Mouse (Mus musculus): ENCODE data around the gene Plxnb1.
A peak's percentile ranks its signal among the peaks of the same experiment; 100 is the strongest.

The Plxnb1 gene

DNA sequence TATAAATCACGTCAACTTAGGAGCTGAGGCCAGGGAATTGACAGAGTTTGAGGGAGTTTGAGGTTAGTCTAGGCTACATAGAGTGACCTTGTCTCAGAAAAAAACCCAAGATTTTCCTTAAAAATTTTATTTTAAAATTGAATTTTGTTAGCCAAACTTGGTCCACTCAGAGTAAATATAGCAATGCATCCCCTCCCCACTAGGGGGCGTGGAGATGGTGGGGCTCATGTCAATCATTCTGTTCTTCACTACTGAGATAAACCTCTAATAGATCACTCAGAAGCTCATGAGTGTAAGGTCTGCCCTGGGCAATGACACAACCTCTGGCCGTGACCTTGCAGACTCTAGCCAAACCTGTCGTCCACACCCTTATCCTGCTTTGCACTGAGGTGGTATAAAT lies 45.2 kb downstream of the Plxnb1 start:
- peak in 1 of 2 experiments; percentile 49 for DNase-seq (ENCODE audit: low spot score in 2 of 2)

DNA sequence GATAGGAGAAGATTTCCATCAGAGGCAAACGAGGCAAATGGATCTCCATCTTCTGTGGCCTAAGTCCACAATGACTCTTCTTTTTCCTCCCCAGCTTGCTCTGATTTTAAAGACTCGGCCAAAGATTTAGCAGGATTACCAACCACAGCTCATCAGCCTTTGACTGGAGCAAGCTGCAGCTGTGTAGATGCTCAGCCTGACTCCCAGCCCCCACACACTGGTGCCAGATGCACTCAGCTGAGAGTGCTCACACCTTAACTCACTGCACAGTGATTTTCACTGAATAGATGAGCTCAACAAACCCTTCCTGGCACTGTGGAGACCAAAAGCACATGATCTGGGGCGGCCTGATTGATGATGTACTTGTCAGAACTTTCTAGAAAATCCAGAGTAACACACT lies 66.8 kb downstream of the Plxnb1 start, which contains the start of gene Fbxw21:
Gene Fbxw21 (minus strand): TSS at position 101 of the 400 bp plus-strand sequence.
- DNase-seq (ENCODE audit: low spot score in 2 of 2): no peak

DNA sequence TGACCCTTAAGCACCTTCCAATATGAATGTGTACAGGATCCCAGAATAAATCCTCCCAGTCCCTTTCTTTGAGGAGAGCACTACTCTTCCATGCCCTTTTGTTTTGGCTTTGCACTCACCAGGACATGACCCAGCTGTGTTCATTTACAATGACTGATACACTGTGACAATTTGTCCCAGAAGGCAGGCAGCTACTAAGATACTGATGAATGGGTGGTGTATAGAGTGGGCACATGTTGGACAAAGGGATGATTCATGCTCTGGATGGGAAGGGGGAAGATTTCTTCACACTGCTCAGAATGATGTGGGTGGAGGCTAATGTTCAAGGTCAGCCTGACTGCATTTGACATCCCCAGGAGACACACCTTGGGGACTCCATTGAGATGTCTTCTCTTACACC lies 72.1 kb downstream of the Plxnb1 start:
- DNase-seq (ENCODE audit: low spot score in 2 of 2): no peak

Measured in spleen, postnatal 10 days (tissue).